Mouse (Mus musculus) embryo, embryonic 10.5 days (tissue): ENCODE results near the gene Rab5c.

Experiments used
- DNase-seq: peaks from one replicate; pipeline ENCODE4 v3.0.0-alpha.2; 2015; ENCODE audit warnings: low spot score

Rab5c gene

GRCm38 (mm10) chr11:100738066-100738604, at the start of gene Rab5c:
Gene Rab5c (minus strand): TSS chr11:100738215.
- DNase-seq: peak; percentile 100

GRCm38 (mm10) chr11:100785774-100786173, 47.8 kb upstream of the Rab5c start:
- DNase-seq: no peak

- DNase-seq: no peak
Measured at GRCm38 (mm10) chr11:100784286-100784685, 46.3 kb upstream of the Rab5c start.

DNA sequence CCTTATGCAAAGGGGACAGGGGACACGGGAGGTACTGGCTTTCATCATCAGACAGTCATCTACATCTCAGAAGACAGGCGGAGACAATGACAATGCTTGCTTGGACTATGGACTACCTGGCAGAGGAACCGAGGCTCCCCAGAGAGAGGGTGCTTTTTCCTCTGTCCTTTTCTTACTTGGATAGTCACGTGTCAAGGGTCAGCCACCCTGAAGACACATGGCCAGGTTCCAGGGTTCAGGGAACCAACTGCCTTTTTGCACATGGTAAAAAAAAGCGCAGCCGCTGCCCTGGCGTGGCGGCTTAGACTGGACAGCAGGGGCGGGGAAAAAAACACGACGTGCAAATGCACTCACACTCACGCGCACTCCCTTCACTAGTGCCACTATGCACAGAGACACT, 44.6 kb upstream of the Rab5c start:
- DNase-seq: no peak

DNA sequence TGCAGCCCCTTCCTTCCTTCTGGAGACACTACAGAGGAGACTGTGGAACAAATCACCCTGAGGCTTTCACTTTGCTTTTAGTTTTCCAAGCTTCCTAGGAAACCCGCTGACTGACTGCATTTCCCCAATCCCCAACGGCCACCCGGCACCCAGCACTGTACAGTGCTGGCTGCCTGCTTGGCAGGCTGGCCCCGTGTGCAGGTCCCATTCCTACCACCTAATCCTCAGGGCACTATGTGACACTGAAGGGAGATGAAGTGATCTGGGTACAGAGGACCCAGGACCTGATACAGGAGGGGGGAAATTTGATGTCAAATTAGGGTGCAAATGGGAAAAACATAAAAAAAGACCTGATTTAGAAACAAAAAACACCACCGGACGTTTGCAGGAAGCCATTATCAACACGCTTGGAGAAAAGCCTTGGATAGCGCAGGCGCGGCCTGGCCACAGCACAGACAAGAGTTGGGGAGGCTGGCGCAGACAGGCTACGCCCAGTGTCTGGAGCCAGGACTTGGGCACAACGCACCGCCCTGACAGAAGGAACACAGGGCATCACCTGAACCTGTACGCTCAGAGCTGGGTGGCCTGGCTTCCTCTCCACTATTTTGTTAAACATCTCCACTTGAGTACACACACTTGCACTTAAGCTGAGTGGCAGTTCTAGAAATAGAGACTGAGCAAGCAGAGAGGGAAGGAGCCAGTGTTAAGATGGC, 43.9 kb upstream of the Rab5c start:
- no peak for DNase-seq

DNA sequence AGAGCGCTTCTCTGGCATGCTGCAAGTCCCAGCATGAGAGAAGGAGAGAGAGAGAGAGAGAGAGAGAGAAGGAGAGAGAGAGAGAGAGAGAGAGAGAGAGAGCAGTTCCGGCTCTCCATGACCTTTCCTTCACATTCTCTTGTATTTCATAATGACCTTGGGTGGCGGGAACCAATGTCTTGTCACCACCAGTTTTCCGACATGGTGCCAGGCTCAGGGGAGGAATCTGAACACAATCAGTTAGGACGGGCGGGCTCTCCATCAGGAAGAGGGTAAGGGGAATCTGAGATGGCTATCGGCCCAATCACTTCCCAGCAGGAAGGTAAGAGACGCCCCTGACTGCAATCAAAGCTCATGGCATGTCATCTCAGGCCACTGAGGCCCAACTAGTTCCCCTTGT, 42.2 kb upstream of the Rab5c start:
- no peak for DNase-seq

DNA sequence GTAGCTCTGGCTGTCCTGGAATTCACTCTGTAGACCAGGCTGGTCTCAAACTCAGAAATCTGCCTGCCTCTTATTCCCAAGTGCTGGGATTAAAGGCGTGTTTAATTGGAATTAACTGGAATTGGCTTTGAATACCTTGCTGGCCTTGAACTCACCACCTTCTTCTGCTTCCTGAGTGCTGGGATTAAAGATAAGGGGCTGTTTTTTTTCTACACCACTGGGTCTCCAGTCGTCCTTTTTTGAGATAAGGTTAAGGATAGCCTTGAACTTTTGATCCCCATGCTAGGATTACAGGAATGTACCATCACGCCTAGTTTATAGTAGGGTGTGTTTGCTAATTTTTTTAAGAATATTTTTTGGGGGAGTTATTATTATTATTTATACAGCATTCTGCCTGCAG, 40.1 kb upstream of the Rab5c start:
- no peak for DNase-seq

DNA sequence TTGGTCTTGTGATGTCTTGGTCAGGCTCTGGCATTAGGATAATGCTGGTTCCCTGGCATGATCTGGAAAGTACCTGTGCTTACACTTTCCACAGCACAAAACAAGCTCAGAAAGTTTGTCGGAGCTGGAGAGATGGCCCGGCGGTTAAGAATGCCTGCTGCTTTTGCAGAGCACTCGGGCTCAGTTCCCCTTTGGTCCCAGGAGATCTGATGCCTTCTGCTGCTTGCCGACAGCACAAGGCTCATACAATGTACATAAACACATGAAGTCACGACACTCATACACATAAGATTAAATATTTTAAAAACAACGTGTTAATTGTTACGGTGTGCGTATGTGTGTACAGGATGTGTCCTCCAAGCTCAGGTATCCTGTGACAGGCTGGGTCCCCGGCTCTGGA, 37.9 kb upstream of the Rab5c start:
- DNase-seq: no peak

- no peak for DNase-seq
Measured at GRCm38 (mm10) chr11:100774261-100774660, 36.2 kb upstream of the Rab5c start.

DNA sequence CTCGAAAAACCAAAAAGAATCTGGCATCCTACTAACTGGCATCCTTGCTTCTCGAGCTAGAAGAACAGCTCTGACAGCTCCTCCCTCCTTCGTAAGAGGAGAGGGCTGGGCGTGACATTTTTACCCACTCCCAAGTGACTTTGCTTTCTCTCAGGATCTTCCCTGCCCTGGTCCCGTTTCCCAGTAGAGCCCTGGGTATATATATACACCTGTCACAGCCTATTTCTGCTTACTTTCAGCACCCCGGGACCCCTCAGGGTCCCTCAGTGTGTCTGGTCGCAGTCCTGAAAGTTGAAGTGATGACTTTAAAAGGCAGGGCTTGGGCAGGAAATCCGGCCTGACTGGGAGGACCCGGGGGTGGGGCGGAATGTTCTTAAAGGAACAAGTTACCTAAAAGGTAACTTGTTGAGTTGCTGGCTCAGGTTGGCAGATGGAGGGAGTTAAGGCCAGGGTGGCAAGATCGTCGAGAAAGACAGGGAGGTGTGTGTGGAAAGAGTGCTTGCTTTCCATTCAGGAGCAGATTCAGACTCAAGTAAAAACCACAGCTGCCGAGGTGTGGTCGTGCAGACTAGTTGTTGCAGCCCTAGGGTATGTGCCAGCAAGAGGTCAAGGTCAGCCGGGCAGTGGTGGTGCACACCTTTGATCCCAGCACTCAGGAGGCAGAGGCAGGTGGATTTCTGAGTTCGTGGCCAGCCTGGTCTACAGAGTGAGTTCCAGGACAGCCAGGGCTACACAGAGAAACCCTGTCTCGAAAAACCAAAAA, 32.8 kb upstream of the Rab5c start, which contains the start of gene Ghdc:
Gene Ghdc, minus strand, starts transcription at position 312 of the 763 bp plus-strand sequence.
- peak; percentile 78 for DNase-seq

GRCm38 (mm10) chr11:100769980-100770379, 32.0 kb upstream of the Rab5c start:
- no peak for DNase-seq

DNA sequence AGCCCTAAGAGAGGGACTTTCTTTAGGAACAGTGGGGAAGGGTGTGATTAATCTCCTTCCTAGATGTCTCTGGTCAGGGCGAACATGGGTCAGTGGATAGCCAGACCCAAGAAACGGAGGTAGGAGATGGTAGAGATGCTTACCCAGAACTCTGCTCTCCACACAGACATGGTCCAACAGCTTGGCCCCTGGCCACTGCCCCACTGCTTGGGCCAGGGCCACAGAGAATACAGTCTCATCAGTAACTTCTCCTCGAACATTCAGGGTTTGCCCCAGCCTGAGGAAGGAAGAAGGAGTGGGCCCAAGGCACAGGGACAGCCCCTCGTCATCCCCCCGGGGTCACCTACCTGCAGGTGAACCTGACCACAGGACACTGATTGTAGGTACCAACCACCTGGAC, 29.9 kb upstream of the Rab5c start:
- DNase-seq: no peak

DNA sequence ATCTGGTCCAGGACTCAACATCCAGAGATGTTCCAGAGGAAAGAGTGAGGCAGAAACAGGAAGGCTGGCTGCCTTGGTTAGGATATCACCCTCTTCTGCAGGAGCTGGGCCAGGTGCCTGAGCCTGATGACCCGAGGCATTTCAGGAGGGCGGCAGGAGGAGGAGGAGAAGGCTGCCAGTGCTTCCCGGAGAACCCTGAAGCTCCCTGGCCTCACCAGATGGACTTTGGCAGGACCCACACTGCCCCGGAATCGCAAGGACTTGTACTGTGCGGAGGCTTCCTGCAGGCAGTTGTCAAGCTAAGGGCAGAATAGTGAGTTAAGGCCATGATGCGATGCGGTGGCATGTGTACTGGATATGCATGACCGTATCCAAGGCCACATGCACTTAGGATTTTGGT, 28.7 kb upstream of the Rab5c start:
- no peak for DNase-seq

DNA sequence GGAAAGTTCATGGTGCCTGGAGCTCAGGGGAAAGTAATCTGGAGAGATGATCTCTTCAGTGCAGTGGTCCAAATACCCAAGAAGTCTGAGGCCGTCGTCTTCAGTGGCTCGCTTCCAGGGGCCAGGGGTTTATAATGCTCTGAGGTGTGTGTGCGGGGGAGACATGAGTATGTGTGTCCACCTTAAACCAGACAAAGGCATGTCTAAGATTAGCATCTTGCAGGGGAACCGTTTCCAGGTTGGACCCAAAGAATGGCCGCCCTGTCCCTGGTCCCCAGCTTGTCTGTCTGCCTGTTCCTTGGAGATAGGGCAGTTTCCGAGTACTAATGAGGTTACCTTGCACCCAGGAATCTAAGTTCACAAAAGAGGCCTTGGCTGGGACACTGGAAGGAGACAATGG, 24.8 kb upstream of the Rab5c start, which contains the start of gene Hcrt:
Gene Hcrt, minus strand, starts transcription at position 101 of the 400 bp plus-strand sequence.
- DNase-seq: no peak

- DNase-seq: peak; percentile 94
Measured at GRCm38 (mm10) chr11:100761547-100762045, 23.6 kb upstream of the Rab5c start.

DNA sequence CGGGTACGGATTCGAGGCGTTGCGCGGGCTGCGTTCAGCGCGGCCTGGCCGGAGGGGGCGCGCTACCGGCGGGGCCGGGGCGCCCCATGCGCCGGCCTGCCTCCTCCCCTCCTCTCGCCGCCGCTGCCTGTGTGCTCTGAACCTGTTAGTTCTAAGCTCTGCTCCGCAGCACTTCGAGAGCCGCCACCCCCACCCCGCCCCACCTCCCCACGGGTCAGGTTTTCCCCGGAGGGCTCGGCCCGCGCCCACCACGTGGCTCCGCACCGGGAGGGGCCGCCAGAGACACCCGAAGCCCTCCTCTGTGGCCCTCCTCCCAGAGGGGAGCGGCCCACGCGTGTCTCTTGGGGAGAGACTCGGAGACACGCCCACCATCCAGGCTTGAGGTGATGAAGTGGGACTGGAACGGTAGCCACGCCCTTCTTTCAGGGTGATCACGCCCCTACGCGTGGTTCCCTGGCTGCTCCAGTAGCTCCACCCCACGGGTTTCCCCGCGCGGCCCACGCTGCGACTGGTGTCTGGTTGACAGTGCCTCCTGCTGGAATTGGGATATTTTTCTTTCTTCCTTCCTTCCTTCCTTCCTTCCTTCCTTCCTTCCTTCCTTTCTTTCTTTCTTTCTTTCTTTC, 21.7 kb upstream of the Rab5c start, which contains the start of gene Kcnh4:
Gene Kcnh4, minus strand, starts transcription at position 332 of the 623 bp plus-strand sequence.
- peak; percentile 58 for DNase-seq

GRCm38 (mm10) chr11:100758707-100759610, 20.9 kb upstream of the Rab5c start:
- DNase-seq: peak; percentile 81

GRCm38 (mm10) chr11:100757566-100757965, 19.6 kb upstream of the Rab5c start:
- no peak for DNase-seq

- no peak for DNase-seq
Measured at GRCm38 (mm10) chr11:100756476-100756875, 18.5 kb upstream of the Rab5c start.

DNA sequence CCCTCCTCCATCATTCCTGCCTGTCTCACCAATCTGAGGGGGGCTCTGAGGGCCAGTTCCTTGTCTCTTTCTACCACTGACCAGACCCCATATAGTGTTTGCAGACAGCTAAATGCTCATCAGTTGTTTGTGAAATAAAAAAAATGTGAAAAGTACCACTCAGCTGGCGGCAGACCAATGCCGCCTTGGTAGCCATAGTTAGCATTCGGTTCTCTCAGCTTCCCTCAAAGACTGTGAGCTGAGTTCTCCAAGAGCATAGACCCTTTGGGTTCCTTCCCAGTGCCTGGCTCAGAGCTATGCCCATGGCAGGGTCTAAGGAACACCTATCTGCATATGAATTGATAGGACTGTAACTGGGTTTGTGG, 16.7 kb upstream of the Rab5c start:
- no peak for DNase-seq

DNA sequence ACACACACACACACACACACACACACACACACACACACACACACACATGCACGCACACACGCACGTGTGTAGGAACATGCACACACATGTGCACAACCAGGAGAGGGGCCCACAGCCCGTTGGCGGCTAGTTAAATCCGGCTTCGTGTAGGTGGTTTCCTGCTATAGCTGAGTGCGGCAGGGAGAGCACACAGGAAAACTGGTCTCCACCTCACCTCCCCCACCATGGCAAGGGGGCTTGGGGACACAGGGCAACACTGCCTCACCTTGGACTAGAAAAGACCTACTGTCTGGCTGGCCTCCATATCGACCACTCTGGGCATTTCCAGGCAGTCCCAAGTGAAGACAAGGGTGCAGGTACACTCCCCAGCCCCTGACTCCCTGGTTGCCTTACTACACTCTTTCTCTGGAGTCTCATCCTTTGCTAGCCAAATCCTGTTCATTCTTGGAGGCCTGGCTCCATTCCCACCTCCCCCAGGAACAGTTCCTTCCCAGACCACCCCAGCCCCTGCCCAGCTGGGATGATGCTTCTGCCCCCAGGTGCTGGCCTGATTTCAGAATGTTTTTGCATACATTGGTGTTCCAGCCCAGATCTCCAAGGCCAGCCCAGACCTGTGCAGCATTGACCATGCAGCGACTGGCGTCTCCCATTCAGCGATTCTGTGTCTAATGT, 16.1 kb upstream of the Rab5c start:
- DNase-seq: no peak
